Mouse (Mus musculus) C2C12 (cell line): Measurements from ENCODE around the gene H2al3. TPM values are rescaled to one million over a fixed set of nuclear protein-coding genes. Genes with fewer than 3 reads are reported as not detected.

ENCODE experiments used
- H3K27me3 ChIP-seq: one replicate; pipeline ENCODE4 v1.6.1; 2011; ENCODE audit not compliant: control insufficient read depth, insufficient read depth, insufficient read length
- H3K36me3 ChIP-seq: one replicate; pipeline ENCODE4 v1.6.1; 2011; ENCODE audit not compliant: control insufficient read depth, insufficient read depth
- H3K4me3 ChIP-seq: one replicate; pipeline ENCODE4 v1.5.1; 2011; ENCODE audit warnings: mild to moderate bottlenecking, control low read depth; ENCODE audit not compliant: poor library complexity, insufficient read depth, severe bottlenecking
- H3K79me2 ChIP-seq: one replicate; pipeline ENCODE4 v1.6.1; 2011; ENCODE audit not compliant: control insufficient read depth, insufficient read depth
- H3K79me3 ChIP-seq: one replicate; pipeline ENCODE4 v1.6.1; 2011; ENCODE audit warnings: low read depth, control low read depth
- H3ac ChIP-seq: one replicate; pipeline ENCODE3; 2011; ENCODE audit warnings: low read depth; ENCODE audit not compliant: control insufficient read depth, insufficient read length
- CEBPB ChIP-seq: IDR thresholded peaks from one replicate; pipeline ENCODE4 v1.6.1; 2011; ENCODE audit warnings: low read depth, mild to moderate bottlenecking, control low read depth, moderate library complexity
- CTCF ChIP-seq: IDR thresholded peaks from one replicate; pipeline ENCODE4 v1.5.1; 2011; ENCODE audit not compliant: control insufficient read depth, insufficient read depth, insufficient read length
- FOSL1 ChIP-seq: IDR thresholded peaks from one replicate; pipeline ENCODE4 v1.8.0; 2011; ENCODE audit warnings: mild to moderate bottlenecking, low read length; ENCODE audit not compliant: poor library complexity, insufficient read depth, severe bottlenecking
- MAX ChIP-seq: IDR thresholded peaks from one replicate; pipeline ENCODE4 v1.6.1; 2011; ENCODE audit warnings: mild to moderate bottlenecking, control low read depth
- MYOD1 ChIP-seq: IDR thresholded peaks from one replicate; pipeline ENCODE4 v1.6.1; 2011; ENCODE audit warnings: low read depth; ENCODE audit not compliant: control insufficient read depth, insufficient read length
- MYOG ChIP-seq: IDR thresholded peaks from one replicate; pipeline ENCODE4 v1.6.1; 2011; ENCODE audit not compliant: control insufficient read depth, insufficient read length; ENCODE audit errors: extremely low read depth
- USF1 ChIP-seq: IDR thresholded peaks from one replicate; pipeline ENCODE4 v1.6.1; 2011; ENCODE audit warnings: low read depth, mild to moderate bottlenecking, control low read depth, moderate library complexity
- polyA plus RNA-seq: library from polyadenylated mRNA; unstranded; fragments of >200 nt; fragmentation: generic; extraction: Trizol; gene quantifications from one replicate; pipeline ENCODE4 v1.2.1, GENCODE M21; 2012; ENCODE audit warnings: missing spikeins

H2al3 gene
- polyA plus RNA-seq, 1 experiment = 0.07 TPM

- Histone ChIP-seq H3K79me2 (no peaks in the 10 kb centered on the region), H3ac (no peak overlapping the region), H3K36me3 (no peaks in the 10 kb centered on the region), H3K79me3 (peaks cover 2% of the 10 kb centered on the region), H3K4me3 (no peak overlapping the region), H3K27me3 (no peaks in the 10 kb centered on the region)
- no peak for TF ChIP-seq FOSL1
- no peak for TF ChIP-seq CTCF
- TF ChIP-seq MAX = no peak
- TF ChIP-seq CEBPB = no peak
- TF ChIP-seq USF1 = no peak
- no peak for TF ChIP-seq MYOG
- TF ChIP-seq MYOD1 = no peak
Measured at GRCm38 (mm10) chrX:9875519-9875918, 26.0 kb downstream of the H2al3 start.

- TF ChIP-seq USF1 = no peak
- no peak for TF ChIP-seq CTCF
- no peak for TF ChIP-seq MYOD1
- no peak for TF ChIP-seq MYOG
- no peak for TF ChIP-seq FOSL1
- no peak for TF ChIP-seq MAX
- TF ChIP-seq CEBPB = no peak
- no peaks in the 10 kb centered on the region for H3K79me3 ChIP-seq
- no peaks in the 10 kb centered on the region for H3K36me3 ChIP-seq
- no peak within 1 kb of the TSS for H3ac ChIP-seq
- H3K27me3 ChIP-seq = no peaks in the 10 kb centered on the region
- H3K4me3 ChIP-seq = no peak within 1 kb of the TSS
- no peaks in the 10 kb centered on the region for H3K79me2 ChIP-seq
Measured at GRCm38 (mm10) chrX:9885322-9885721, 35.8 kb downstream of the H2al3 start, which contains the start of gene Sytl5. Sytl5 (plus strand) TSS chrX:9885622.

Other genes starting within 250 kb of the H2al3 start
- gene Dynlt3, start 186.7 kb upstream of the H2al3 start, polyA plus RNA-seq = 25.4 TPM
- not detected for gene Hypm, start 2.8 kb upstream of the H2al3 start, polyA plus RNA-seq
- gene Sytl5, start 35.9 kb downstream of the H2al3 start, polyA plus RNA-seq = 1.7 TPM